Mouse (Mus musculus): ENCODE measurements at regions not wholly inside any gene's neighbourhood (a gene's known extent, or its start where the extent isn't known, plus 50 kb on each side); places are given as distances from the start of the nearest gene placed in this dataset.

DNA sequence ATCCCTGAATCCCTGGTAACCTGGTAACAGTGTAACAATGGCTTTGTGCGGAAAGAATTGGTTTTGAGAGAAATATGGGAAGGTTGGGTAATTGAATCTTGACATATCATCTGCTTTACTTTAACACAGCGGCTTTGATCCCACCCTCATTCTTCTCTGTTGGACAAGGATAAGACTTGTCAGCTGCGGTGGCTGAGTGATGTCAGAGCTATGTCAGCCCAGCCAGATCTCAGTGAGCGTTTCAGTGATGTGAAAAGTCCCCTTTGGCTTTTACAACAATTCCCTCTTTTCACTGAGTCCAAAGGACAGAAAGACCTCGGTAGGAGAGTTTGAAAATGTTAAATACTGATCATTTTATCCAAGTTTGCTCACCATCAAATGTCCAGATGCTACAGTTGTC is 546.1 kb downstream of the Gm19410 start:
- no peaks in the 10 kb centered on the region for H3K79me2 ChIP-seq (ENCODE audit: control insufficient read depth, insufficient read depth)
- no peak overlapping the region for H3K4me3 ChIP-seq (ENCODE audit: insufficient read depth, poor library complexity, severe bottlenecking)
- no peaks in the 10 kb centered on the region for H3K79me3 ChIP-seq (ENCODE audit: low read depth)
- peaks cover 15% of the 10 kb centered on the region for H3K27me3 ChIP-seq (ENCODE audit: control insufficient read depth, insufficient read depth, insufficient read length)
- H3K36me3 ChIP-seq (ENCODE audit: control insufficient read depth, insufficient read depth) = no peaks in the 10 kb centered on the region
- no peak overlapping the region for H3ac ChIP-seq (ENCODE audit: control insufficient read depth, insufficient read length, low read depth)
- TF ChIP-seq MAX (IDR thresholded peaks at IDR 0.05) (no peak), FOSL1 (IDR thresholded peaks at IDR 0.05; ENCODE audit: insufficient read depth, low read length, poor library complexity, severe bottlenecking) (no peak), MYOG (IDR thresholded peaks at IDR 0.05; ENCODE audit: control insufficient read depth, extremely low read depth, insufficient read length) (no peak), MYOD1 (IDR thresholded peaks at IDR 0.05; ENCODE audit: control insufficient read depth, insufficient read length, low read depth) (no peak), CEBPB (IDR thresholded peaks at IDR 0.05; ENCODE audit: low read depth) (no peak), USF1 (IDR thresholded peaks at IDR 0.05; ENCODE audit: low read depth) (no peak), CTCF (IDR thresholded peaks at IDR 0.05; ENCODE audit: control insufficient read depth, insufficient read depth, insufficient read length) (no peak)

DNA sequence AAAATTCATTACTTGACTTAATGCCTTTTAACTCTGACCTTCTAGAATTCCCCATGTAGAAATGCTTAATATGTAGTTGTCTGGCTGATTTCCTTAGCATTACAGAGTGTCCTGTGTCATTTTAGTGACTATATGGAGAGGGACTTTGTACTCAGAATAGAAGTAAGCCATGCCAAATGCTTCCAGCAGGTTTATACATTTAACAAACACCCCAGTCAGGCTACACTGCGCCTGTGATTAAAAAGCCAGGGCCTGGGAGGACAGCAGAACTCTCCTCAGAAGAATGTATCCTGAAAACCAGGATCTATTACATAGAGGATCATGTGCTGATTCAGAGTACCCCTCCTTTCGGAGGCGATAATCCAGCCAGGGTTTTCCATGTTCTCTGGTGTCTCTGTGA is 547.4 kb downstream of the Gm19410 start:
- H3K79me2 ChIP-seq (ENCODE audit: control insufficient read depth, insufficient read depth) = no peaks in the 10 kb centered on the region
- no peak overlapping the region for H3K4me3 ChIP-seq (ENCODE audit: insufficient read depth, poor library complexity, severe bottlenecking)
- TF ChIP-seq FOSL1 (IDR thresholded peaks at IDR 0.05; ENCODE audit: insufficient read depth, low read length, poor library complexity, severe bottlenecking) = no peak
- TF ChIP-seq MYOD1 (IDR thresholded peaks at IDR 0.05; ENCODE audit: control insufficient read depth, insufficient read length, low read depth) = no peak
- TF ChIP-seq USF1 (IDR thresholded peaks at IDR 0.05; ENCODE audit: low read depth) = no peak
- TF ChIP-seq MYOG (IDR thresholded peaks at IDR 0.05; ENCODE audit: control insufficient read depth, extremely low read depth, insufficient read length) = no peak
- TF ChIP-seq CTCF (IDR thresholded peaks at IDR 0.05; ENCODE audit: control insufficient read depth, insufficient read depth, insufficient read length) = no peak
- TF ChIP-seq MAX (IDR thresholded peaks at IDR 0.05) = no peak
- TF ChIP-seq CEBPB (IDR thresholded peaks at IDR 0.05; ENCODE audit: low read depth) = no peak
- no peaks in the 10 kb centered on the region for H3K36me3 ChIP-seq (ENCODE audit: control insufficient read depth, insufficient read depth)
- H3K27me3 ChIP-seq (ENCODE audit: control insufficient read depth, insufficient read depth, insufficient read length) = peaks cover 15% of the 10 kb centered on the region
- no peaks in the 10 kb centered on the region for H3K79me3 ChIP-seq (ENCODE audit: low read depth)
- no peak overlapping the region for H3ac ChIP-seq (ENCODE audit: control insufficient read depth, insufficient read length, low read depth)

DNA sequence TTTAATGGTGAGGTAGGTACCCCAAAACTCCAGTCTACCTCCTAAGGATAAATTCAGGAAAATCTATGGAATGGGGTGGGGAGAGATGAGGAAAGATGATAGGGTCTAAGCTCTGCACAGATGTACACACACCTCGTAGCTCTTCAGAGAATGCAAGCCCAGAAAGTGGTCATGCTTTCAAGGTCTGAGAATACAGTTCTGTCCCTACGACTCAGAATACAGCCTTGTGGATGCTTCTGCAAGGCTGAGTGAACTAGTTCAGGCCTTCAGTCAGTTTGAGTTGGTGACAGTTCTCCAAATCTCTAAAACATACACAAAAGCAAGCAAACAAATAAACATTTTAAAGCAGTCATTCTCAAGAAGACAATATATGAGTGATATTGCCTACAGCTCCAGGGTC is 552.8 kb downstream of the Gm19410 start:
- Histone ChIP-seq H3K4me3 (ENCODE audit: insufficient read depth, poor library complexity, severe bottlenecking) (no peak overlapping the region), H3K36me3 (ENCODE audit: control insufficient read depth, insufficient read depth) (no peaks in the 10 kb centered on the region), H3K79me3 (ENCODE audit: low read depth) (no peaks in the 10 kb centered on the region), H3K79me2 (ENCODE audit: control insufficient read depth, insufficient read depth) (no peaks in the 10 kb centered on the region), H3K27me3 (ENCODE audit: control insufficient read depth, insufficient read depth, insufficient read length) (no peaks in the 10 kb centered on the region), H3ac (ENCODE audit: control insufficient read depth, insufficient read length, low read depth) (no peak overlapping the region)
- TF ChIP-seq CTCF (IDR thresholded peaks at IDR 0.05; ENCODE audit: control insufficient read depth, insufficient read depth, insufficient read length) = no peak
- TF ChIP-seq MYOG (IDR thresholded peaks at IDR 0.05; ENCODE audit: control insufficient read depth, extremely low read depth, insufficient read length) = no peak
- no peak for TF ChIP-seq MYOD1 (IDR thresholded peaks at IDR 0.05; ENCODE audit: control insufficient read depth, insufficient read length, low read depth)
- no peak for TF ChIP-seq USF1 (IDR thresholded peaks at IDR 0.05; ENCODE audit: low read depth)
- TF ChIP-seq FOSL1 (IDR thresholded peaks at IDR 0.05; ENCODE audit: insufficient read depth, low read length, poor library complexity, severe bottlenecking) = no peak
- TF ChIP-seq CEBPB (IDR thresholded peaks at IDR 0.05; ENCODE audit: low read depth) = no peak
- TF ChIP-seq MAX (IDR thresholded peaks at IDR 0.05) = no peak

DNA sequence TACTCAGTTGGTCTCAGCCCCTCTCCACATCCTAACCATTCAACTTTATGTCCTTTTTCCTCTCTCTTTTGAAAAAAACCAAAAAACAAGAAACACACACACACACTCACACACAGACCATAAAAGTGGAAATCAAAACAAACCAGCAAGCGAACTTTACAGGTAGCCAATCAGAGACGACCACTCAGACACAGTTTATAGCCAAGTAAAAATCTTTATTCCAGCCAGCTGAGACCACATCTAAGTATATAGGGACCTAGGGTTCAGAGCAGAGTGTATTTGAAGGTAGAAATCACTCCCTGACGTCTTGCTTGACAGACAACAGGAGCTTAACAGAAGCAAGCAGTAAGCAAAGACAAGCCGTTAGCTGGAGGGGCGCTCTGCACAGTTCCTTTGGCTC is 553.3 kb downstream of the Gm19410 start:
- H3K79me2 ChIP-seq (ENCODE audit: control insufficient read depth, insufficient read depth) = no peaks in the 10 kb centered on the region
- H3K4me3 ChIP-seq (ENCODE audit: insufficient read depth, poor library complexity, severe bottlenecking) = no peak overlapping the region
- TF ChIP-seq MYOD1 (IDR thresholded peaks at IDR 0.05; ENCODE audit: control insufficient read depth, insufficient read length, low read depth) (no peak), USF1 (IDR thresholded peaks at IDR 0.05; ENCODE audit: low read depth) (no peak), MYOG (IDR thresholded peaks at IDR 0.05; ENCODE audit: control insufficient read depth, extremely low read depth, insufficient read length) (no peak), MAX (IDR thresholded peaks at IDR 0.05) (no peak), FOSL1 (IDR thresholded peaks at IDR 0.05; ENCODE audit: insufficient read depth, low read length, poor library complexity, severe bottlenecking) (no peak), CTCF (IDR thresholded peaks at IDR 0.05; ENCODE audit: control insufficient read depth, insufficient read depth, insufficient read length) (no peak), CEBPB (IDR thresholded peaks at IDR 0.05; ENCODE audit: low read depth) (no peak)
- no peaks in the 10 kb centered on the region for H3K27me3 ChIP-seq (ENCODE audit: control insufficient read depth, insufficient read depth, insufficient read length)
- H3K79me3 ChIP-seq (ENCODE audit: low read depth) = no peaks in the 10 kb centered on the region
- no peaks in the 10 kb centered on the region for H3K36me3 ChIP-seq (ENCODE audit: control insufficient read depth, insufficient read depth)
- H3ac ChIP-seq (ENCODE audit: control insufficient read depth, insufficient read length, low read depth) = no peak overlapping the region

DNA sequence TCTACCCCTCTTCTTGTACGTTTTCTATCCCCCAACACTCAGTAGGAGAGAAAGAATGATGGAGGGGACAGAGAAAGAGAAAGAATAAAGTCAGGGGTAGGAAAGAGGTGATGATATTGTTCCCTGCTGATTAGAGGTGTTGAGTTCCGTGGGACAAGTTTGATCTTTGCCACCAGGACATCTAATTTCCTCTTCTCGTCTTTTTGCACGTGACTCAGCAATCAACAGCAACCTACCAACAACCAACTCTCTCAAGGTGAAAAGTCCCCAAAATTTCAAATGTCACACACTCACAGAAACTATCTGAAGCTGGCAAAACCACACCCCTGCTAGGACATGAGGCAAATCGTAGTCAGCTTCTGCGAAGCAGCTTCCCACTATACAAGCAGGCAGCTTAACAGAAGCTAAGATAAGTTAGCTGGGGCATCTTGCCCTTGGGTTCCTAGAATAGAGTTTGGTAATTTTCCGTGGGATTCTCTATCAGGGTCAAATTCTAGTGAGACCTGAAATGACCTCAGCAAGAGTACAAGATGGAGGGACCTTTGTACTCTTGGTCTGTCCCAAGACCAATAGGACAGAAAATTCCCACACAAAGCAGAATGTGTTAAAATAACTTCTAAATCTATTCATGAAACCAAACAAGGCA is 553.8 kb downstream of the Gm19410 start:
- TF ChIP-seq MAX (IDR thresholded peaks at IDR 0.05) (no peak), MYOD1 (IDR thresholded peaks at IDR 0.05; ENCODE audit: control insufficient read depth, insufficient read length, low read depth) (no peak), MYOG (IDR thresholded peaks at IDR 0.05; ENCODE audit: control insufficient read depth, extremely low read depth, insufficient read length) (no peak), USF1 (IDR thresholded peaks at IDR 0.05; ENCODE audit: low read depth) (no peak), CEBPB (IDR thresholded peaks at IDR 0.05; ENCODE audit: low read depth) (no peak), CTCF (IDR thresholded peaks at IDR 0.05; ENCODE audit: control insufficient read depth, insufficient read depth, insufficient read length) (no peak), FOSL1 (IDR thresholded peaks at IDR 0.05; ENCODE audit: insufficient read depth, low read length, poor library complexity, severe bottlenecking) (no peak)
- H3K27me3 ChIP-seq (ENCODE audit: control insufficient read depth, insufficient read depth, insufficient read length) = no peaks in the 10 kb centered on the region
- no peak overlapping the region for H3ac ChIP-seq (ENCODE audit: control insufficient read depth, insufficient read length, low read depth)
- no peak overlapping the region for H3K4me3 ChIP-seq (ENCODE audit: insufficient read depth, poor library complexity, severe bottlenecking)
- H3K79me3 ChIP-seq (ENCODE audit: low read depth) = no peaks in the 10 kb centered on the region
- no peaks in the 10 kb centered on the region for H3K79me2 ChIP-seq (ENCODE audit: control insufficient read depth, insufficient read depth)
- H3K36me3 ChIP-seq (ENCODE audit: control insufficient read depth, insufficient read depth) = no peaks in the 10 kb centered on the region
